Mouse (Mus musculus): Measurements from ENCODE around the gene Ms4a12. TPM values are rescaled to one million over a fixed set of nuclear protein-coding genes. Genes with fewer than 3 reads are reported as not detected.

The Ms4a12 gene
- polyA plus RNA-seq, 1 experiment from 2014 or later: not detected

DNA sequence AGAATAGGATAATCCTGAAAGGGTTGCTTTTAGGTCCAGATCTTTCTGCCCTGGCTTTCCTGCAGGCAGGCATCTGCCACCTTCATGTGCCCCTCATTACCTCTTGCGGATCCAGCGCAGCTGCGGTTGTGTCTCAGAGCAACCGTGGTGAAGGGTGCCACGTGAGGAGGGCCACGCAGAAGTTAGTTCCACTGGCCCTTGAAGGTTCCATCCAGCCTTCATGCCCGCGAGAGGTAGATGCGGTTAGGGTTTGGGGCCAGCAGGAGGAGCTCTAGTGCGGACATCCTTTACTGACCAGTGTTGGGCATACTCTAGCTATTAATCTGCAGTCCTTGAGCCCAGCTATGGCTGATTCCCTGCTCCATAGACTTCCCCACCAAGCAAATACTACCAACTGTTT, 67.1 kb downstream of the Ms4a12 start, which contains the start of gene 1700025F22Rik:
TSS of gene 1700025F22Rik (minus strand) at position 149 of the 400 bp plus-strand sequence.
- Histone ChIP-seq H3K4me3 (ENCODE audit: low read length) (no peak within 1 kb of the TSS), H3K4me2 (ENCODE audit: low read depth, low read length) (no peak within 1 kb of the TSS), H3K27me3 (ENCODE audit: control insufficient read depth, insufficient read depth, low read length) (no peaks in the 10 kb centered on the region), H3K36me3 (ENCODE audit: control insufficient read depth, insufficient read depth) (no peaks in the 10 kb centered on the region), H3K9me3 (replicated peaks; ENCODE audit: control insufficient read depth, low read length) (no peaks in the 10 kb centered on the region), H3K27ac (ENCODE audit: low read length) (no peak within 1 kb of the TSS), H3K4me1 (ENCODE audit: control insufficient read depth, insufficient read depth, low read length) (no peaks in the 10 kb centered on the region), H3K9ac (ENCODE audit: low read length) (no peak within 1 kb of the TSS)
- ATAC-seq (replicated peaks; ENCODE audit: extremely low read depth, insufficient read depth, low FRiP score): no peak
- WGBS: 21% methylated on average over 10 of the region's 10 CpGs

Other genes with a start within 250 kb of the Ms4a12 start
- gene Ms4a15, start 239.2 kb downstream of the Ms4a12 start, polyA plus RNA-seq (2015; fragmentation: Nextera tagmentation; extraction: Ambion mirVana): not detected in 2 replicates
- not detected in 2 replicates for gene Ms4a18, start 214.4 kb downstream of the Ms4a12 start, polyA plus RNA-seq (2015; fragmentation: Nextera tagmentation; extraction: Ambion mirVana)
- 0.22 and 0.30 TPM in 2 replicates for gene Ms4a8a, start 151.3 kb downstream of the Ms4a12 start, polyA plus RNA-seq (2015; fragmentation: Nextera tagmentation; extraction: Ambion mirVana)
- not detected in 2 replicates for gene 1700017D01Rik, start 101.6 kb downstream of the Ms4a12 start, polyA plus RNA-seq (2015; fragmentation: Nextera tagmentation; extraction: Ambion mirVana)
- not detected in 2 replicates for gene 1700025F22Rik, start 67.1 kb downstream of the Ms4a12 start, polyA plus RNA-seq (2015; fragmentation: Nextera tagmentation; extraction: Ambion mirVana)
- not detected in 2 replicates for gene Ms4a13, start 35.7 kb downstream of the Ms4a12 start, polyA plus RNA-seq (2015; fragmentation: Nextera tagmentation; extraction: Ambion mirVana)
- gene Ms4a1, start 33.8 kb upstream of the Ms4a12 start, polyA plus RNA-seq (2015; fragmentation: Nextera tagmentation; extraction: Ambion mirVana): not detected in 2 replicates
- not detected in 2 replicates for gene Ms4a5, start 51.4 kb upstream of the Ms4a12 start, polyA plus RNA-seq (2015; fragmentation: Nextera tagmentation; extraction: Ambion mirVana)
- gene Ms4a14, start 82.0 kb upstream of the Ms4a12 start, polyA plus RNA-seq (2015; fragmentation: Nextera tagmentation; extraction: Ambion mirVana): 0.12 TPM in 1 of 2 replicates, not detected in the other
- gene Ms4a7, start 103.7 kb upstream of the Ms4a12 start, polyA plus RNA-seq (2015; fragmentation: Nextera tagmentation; extraction: Ambion mirVana): 3.2 and 3.6 TPM in 2 replicates
- gene Ms4a4a, start 143.1 kb upstream of the Ms4a12 start, polyA plus RNA-seq (2015; fragmentation: Nextera tagmentation; extraction: Ambion mirVana): 4.9 and 6.2 TPM in 2 replicates
- 0.55 and 1.1 TPM in 2 replicates for gene Ms4a4c, start 172.3 kb upstream of the Ms4a12 start, polyA plus RNA-seq (2015; fragmentation: Nextera tagmentation; extraction: Ambion mirVana)
- gene Ms4a4b, start 211.1 kb upstream of the Ms4a12 start, polyA plus RNA-seq (2015; fragmentation: Nextera tagmentation; extraction: Ambion mirVana): 1.6 and 3.8 TPM in 2 replicates
- 3.2 and 4.2 TPM in 2 replicates for gene Ms4a6c, start 236.9 kb upstream of the Ms4a12 start, polyA plus RNA-seq (2015; fragmentation: Nextera tagmentation; extraction: Ambion mirVana)